Mouse (Mus musculus): ENCODE measurements around the gene Zfp784. TPM values are rescaled to one million over a fixed set of nuclear protein-coding genes. Genes with fewer than 3 reads are reported as not detected.

Gene Zfp784
- total RNA-seq, 2 experiments from 2014 or later: 1.7 to 3.2 TPM

GRCm38 (mm10) chr7:5058631-5059030 lies 20.4 kb upstream of the Zfp784 start:
- no peak for ATAC-seq (ENCODE audit: poor library complexity, severe bottlenecking)

- ATAC-seq (ENCODE audit: poor library complexity, severe bottlenecking): no peak
Measured at GRCm38 (mm10) chr7:5057804-5058203, 19.6 kb upstream of the Zfp784 start.

- no peak for ATAC-seq (ENCODE audit: poor library complexity, severe bottlenecking)
Measured at GRCm38 (mm10) chr7:5057381-5057780, 19.1 kb upstream of the Zfp784 start.

GRCm38 (mm10) chr7:5056651-5057263 lies 18.5 kb upstream of the Zfp784 start:
- ATAC-seq (ENCODE audit: poor library complexity, severe bottlenecking): no peak

GRCm38 (mm10) chr7:5053456-5054179 lies 15.4 kb upstream of the Zfp784 start:
- no peak for ATAC-seq (ENCODE audit: poor library complexity, severe bottlenecking)

GRCm38 (mm10) chr7:5052931-5053343 lies 14.7 kb upstream of the Zfp784 start:
- no peak for ATAC-seq (ENCODE audit: poor library complexity, severe bottlenecking)

- ATAC-seq (ENCODE audit: poor library complexity, severe bottlenecking): no peak
Measured at GRCm38 (mm10) chr7:5052438-5052837, 14.2 kb upstream of the Zfp784 start.

- peak; percentile 52 for ATAC-seq (ENCODE audit: poor library complexity, severe bottlenecking)
Measured at GRCm38 (mm10) chr7:5051193-5052192, 13.2 kb upstream of the Zfp784 start, which contains the start of gene Zfp580. Gene Zfp580 (plus strand): TSS chr7:5051538.

GRCm38 (mm10) chr7:5047313-5047712 lies 9.1 kb upstream of the Zfp784 start:
- peak; percentile 67 for ATAC-seq (ENCODE audit: poor library complexity, severe bottlenecking)

- no peak for ATAC-seq (ENCODE audit: poor library complexity, severe bottlenecking)
Measured at GRCm38 (mm10) chr7:5046112-5046511, 7.9 kb upstream of the Zfp784 start.

- ATAC-seq (ENCODE audit: poor library complexity, severe bottlenecking): no peak
Measured at GRCm38 (mm10) chr7:5044981-5045380, 6.7 kb upstream of the Zfp784 start.

- ATAC-seq (ENCODE audit: poor library complexity, severe bottlenecking): no peak
Measured at GRCm38 (mm10) chr7:5038940-5039339, 694 bp upstream of the Zfp784 start.

- no peak for ATAC-seq (ENCODE audit: poor library complexity, severe bottlenecking)
Measured at GRCm38 (mm10) chr7:5037467-5037866, 779 bp downstream of the Zfp784 start.

- no peak for ATAC-seq (ENCODE audit: poor library complexity, severe bottlenecking)
Measured at GRCm38 (mm10) chr7:5037026-5037425, 1.2 kb downstream of the Zfp784 start.

GRCm38 (mm10) chr7:5036136-5036535 lies 2.1 kb downstream of the Zfp784 start:
- ATAC-seq (ENCODE audit: poor library complexity, severe bottlenecking): no peak

- ATAC-seq (ENCODE audit: poor library complexity, severe bottlenecking): no peak
Measured at GRCm38 (mm10) chr7:5035628-5036027, 2.6 kb downstream of the Zfp784 start.

- ATAC-seq (ENCODE audit: poor library complexity, severe bottlenecking): no peak
Measured at GRCm38 (mm10) chr7:5033818-5034217, 4.4 kb downstream of the Zfp784 start, which contains the start of gene 4632433K11Rik. Gene 4632433K11Rik (plus strand): TSS chr7:5034118.

- no peak for ATAC-seq (ENCODE audit: poor library complexity, severe bottlenecking)
Measured at GRCm38 (mm10) chr7:5031496-5031895, 6.8 kb downstream of the Zfp784 start.

- ATAC-seq (ENCODE audit: poor library complexity, severe bottlenecking): no peak
Measured at GRCm38 (mm10) chr7:5030554-5031275, 7.5 kb downstream of the Zfp784 start.

- ATAC-seq (ENCODE audit: poor library complexity, severe bottlenecking): no peak
Measured at GRCm38 (mm10) chr7:5029946-5030345, 8.3 kb downstream of the Zfp784 start.

All from megakaryocyte, adult 5-6 weeks (primary cell).